Mouse (Mus musculus): ENCODE measurements around the gene Hoxa7. TPM values are rescaled to one million over a fixed set of nuclear protein-coding genes. Genes with fewer than 3 reads are reported as not detected.
A peak's percentile ranks its signal among the peaks of the same experiment; 100 is the strongest.

Hoxa7 gene
- polyA plus RNA-seq, 2 experiments = 10.1 to 15.8 TPM

DNA sequence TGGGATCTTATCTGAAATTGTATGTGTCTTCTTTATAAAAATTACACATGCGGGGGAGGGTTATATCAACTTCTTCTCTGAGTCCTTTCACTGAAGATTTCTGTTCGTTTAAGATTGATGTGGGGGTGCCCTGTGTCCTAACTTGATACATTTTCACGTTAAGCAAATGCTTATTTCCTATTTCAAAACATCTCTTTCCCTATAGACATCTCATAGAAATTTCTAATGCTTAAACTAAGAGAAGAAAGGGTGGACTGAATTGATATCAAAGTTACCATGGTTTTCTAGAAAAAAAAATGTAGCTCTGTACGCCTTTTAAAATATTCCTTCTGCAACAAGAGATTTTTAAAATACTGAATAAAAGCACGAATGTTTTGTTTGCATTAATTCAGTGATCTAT lies 45.6 kb upstream of the Hoxa7 start:
- TF ChIP-seq POLR2A (IDR thresholded peaks at IDR 0.05; ENCODE audit: borderline replicate concordance, extremely low read depth, insufficient read depth, insufficient read length) = no peak
- Histone ChIP-seq H3K36me3 (ENCODE audit: control insufficient read depth, insufficient read depth, low read length) (no peaks in the 10 kb centered on the region), H3K4me3 (replicated peaks; ENCODE audit: low read length) (peak overlapping the region; percentile 76; the same call in 1 of the 2 replicates), H3K27ac (replicated peaks; ENCODE audit: low read depth, low read length) (no peak overlapping the region), H3K9me3 (ENCODE audit: control insufficient read depth, low read length) (no peaks in the 10 kb centered on the region), H3K9ac (ENCODE audit: low read depth, low read length, severe bottlenecking) (no peak overlapping the region), H3K27me3 (ENCODE audit: control insufficient read depth, insufficient read depth, low read length) (peaks cover 39% of the 10 kb centered on the region), H3K4me2 (replicated peaks; ENCODE audit: low read depth, low read length, severe bottlenecking) (peak overlapping the region; percentile 96; the same call in 1 of the 2 replicates), H3K4me1 (ENCODE audit: control insufficient read depth, insufficient read depth, low read length) (peaks cover 16% of the 10 kb centered on the region)
- ATAC-seq (ENCODE audit: low FRiP score, low read depth) = no peak
- peak; percentile 10 for DNase-seq (ENCODE audit: low spot score)
- WGBS = 31% methylated on average over 5 of the region's 5 CpGs

DNA sequence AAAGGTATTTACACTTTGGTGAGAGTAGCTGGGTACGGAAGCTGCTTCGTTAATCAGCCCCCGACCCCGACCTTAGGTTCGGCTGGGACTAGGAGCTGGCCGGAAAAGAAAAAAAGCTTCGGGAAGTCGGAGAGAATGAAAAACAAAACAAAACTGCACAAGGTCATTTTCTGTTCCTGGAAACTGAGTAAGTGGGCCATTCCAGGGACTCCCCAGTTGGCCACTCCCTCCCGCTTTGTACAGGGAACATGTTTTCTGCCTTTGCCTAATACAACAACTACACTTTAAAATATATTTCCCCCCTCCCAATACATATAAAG lies 45.0 kb upstream of the Hoxa7 start:
- Histone ChIP-seq H3K9ac (ENCODE audit: low read depth, low read length, severe bottlenecking) (peak overlapping the region; percentile 99), H3K9me3 (ENCODE audit: control insufficient read depth, low read length) (no peaks in the 10 kb centered on the region), H3K27ac (replicated peaks; ENCODE audit: low read depth, low read length) (peak overlapping the region; percentile 95), H3K4me3 (replicated peaks; ENCODE audit: low read length) (peak overlapping the region; percentile 76), H3K4me1 (ENCODE audit: control insufficient read depth, insufficient read depth, low read length) (peaks cover 16% of the 10 kb centered on the region), H3K27me3 (ENCODE audit: control insufficient read depth, insufficient read depth, low read length) (peaks cover 40% of the 10 kb centered on the region), H3K4me2 (replicated peaks; ENCODE audit: low read depth, low read length, severe bottlenecking) (peak overlapping the region; percentile 96), H3K36me3 (ENCODE audit: control insufficient read depth, insufficient read depth, low read length) (no peaks in the 10 kb centered on the region)
- ATAC-seq (ENCODE audit: low FRiP score, low read depth) = no peak
- no peak for DNase-seq (ENCODE audit: low spot score)
- no peak for TF ChIP-seq POLR2A (IDR thresholded peaks at IDR 0.05; ENCODE audit: borderline replicate concordance, extremely low read depth, insufficient read depth, insufficient read length)
- 8% methylated on average over 9 of the region's 9 CpGs for WGBS

DNA sequence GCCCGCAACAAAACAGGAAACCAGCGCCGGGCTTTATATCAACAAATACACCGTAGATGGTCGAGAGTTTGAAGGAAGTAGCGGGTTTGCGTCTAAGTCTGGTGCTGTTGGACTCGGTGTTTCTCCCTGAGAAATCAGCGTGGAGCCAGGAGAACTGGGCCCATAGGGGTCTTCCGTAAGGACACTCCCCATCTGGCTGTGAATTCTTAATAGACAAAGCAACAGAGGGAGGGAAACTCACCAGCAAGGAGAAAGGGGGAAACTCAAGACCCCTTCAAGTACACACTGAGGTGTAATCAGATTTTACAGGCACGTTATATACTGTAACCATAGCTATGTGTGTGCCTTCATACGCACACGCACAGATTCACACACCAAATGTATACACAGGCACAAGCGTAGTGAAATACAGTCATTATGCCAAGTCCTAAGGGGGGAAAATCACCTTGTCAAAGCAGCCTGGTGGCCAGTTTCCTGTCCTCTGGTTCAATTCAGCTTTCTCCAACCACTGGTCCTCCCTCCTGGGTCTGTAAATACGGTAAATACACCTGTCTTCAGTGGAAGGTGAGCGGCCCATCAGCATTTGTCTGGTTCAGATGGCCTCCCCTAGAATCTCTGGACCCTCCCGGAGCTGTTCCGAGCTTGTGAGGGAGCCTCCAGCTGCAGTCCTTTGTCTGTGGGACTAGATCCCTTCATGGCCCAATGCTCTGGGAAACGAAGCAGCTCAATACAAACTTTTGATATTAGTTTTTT lies 44.4 kb upstream of the Hoxa7 start:
- 2% methylated on average over 19 of the region's 19 CpGs for WGBS
- Histone ChIP-seq H3K27me3 (ENCODE audit: control insufficient read depth, insufficient read depth, low read length) (peaks cover 40% of the 10 kb centered on the region), H3K36me3 (ENCODE audit: control insufficient read depth, insufficient read depth, low read length) (no peaks in the 10 kb centered on the region), H3K9me3 (ENCODE audit: control insufficient read depth, low read length) (no peaks in the 10 kb centered on the region), H3K4me3 (replicated peaks; ENCODE audit: low read length) (peak overlapping the region; percentile 76), H3K4me2 (replicated peaks; ENCODE audit: low read depth, low read length, severe bottlenecking) (peak overlapping the region; percentile 96), H3K4me1 (ENCODE audit: control insufficient read depth, insufficient read depth, low read length) (peaks cover 16% of the 10 kb centered on the region), H3K27ac (replicated peaks; ENCODE audit: low read depth, low read length) (peak overlapping the region; percentile 95), H3K9ac (ENCODE audit: low read depth, low read length, severe bottlenecking) (peak overlapping the region; percentile 99)
- ATAC-seq (ENCODE audit: low FRiP score, low read depth) (peak; percentile 31; the same call in 1 of the 2 replicates), DNase-seq (ENCODE audit: low spot score) (peak; percentile 13)
- no peak for TF ChIP-seq POLR2A (IDR thresholded peaks at IDR 0.05; ENCODE audit: borderline replicate concordance, extremely low read depth, insufficient read depth, insufficient read length)

DNA sequence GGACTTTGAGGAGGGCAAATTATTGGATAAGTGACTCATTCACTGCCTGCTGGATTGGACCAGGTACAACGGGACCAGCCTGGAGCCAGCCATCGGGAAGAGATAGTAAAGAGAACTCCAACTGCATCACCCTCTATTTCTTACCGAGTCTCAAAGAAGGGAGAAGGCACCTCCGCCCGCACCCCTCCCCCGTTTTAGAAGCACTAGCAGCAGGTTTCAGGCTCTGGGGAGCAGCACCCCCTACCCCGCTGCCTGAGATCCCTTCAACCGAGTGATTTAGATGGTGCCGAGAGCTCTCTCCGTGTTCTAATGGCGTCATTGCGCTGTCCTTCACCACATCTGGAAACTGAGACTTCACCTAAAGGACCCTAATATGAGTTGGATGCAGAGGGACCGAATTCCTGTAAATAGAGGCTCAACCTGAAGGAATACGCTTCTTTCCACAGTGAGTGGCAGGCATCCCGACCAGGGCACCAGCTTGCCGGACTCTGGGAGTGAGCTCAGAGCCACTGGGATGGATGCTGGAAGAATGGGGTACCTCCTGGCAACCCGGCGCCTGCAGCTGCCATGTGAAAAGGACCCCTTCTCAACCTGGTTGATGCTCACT lies 43.8 kb upstream of the Hoxa7 start:
- peaks cover 35% of the 10 kb centered on the region for H3K27me3 ChIP-seq (ENCODE audit: control insufficient read depth, insufficient read depth, low read length)
- H3K4me3 ChIP-seq (replicated peaks; ENCODE audit: low read length) = peak overlapping the region; percentile 76
- ATAC-seq (ENCODE audit: low FRiP score, low read depth) (no peak), DNase-seq (ENCODE audit: low spot score) (no peak)
- peak overlapping the region; percentile 99 for H3K9ac ChIP-seq (ENCODE audit: low read depth, low read length, severe bottlenecking)
- peak overlapping the region; percentile 96 for H3K4me2 ChIP-seq (replicated peaks; ENCODE audit: low read depth, low read length, severe bottlenecking)
- peaks cover 11% of the 10 kb centered on the region for H3K4me1 ChIP-seq (ENCODE audit: control insufficient read depth, insufficient read depth, low read length)
- no peak for TF ChIP-seq POLR2A (IDR thresholded peaks at IDR 0.05; ENCODE audit: borderline replicate concordance, extremely low read depth, insufficient read depth, insufficient read length)
- H3K9me3 ChIP-seq (ENCODE audit: control insufficient read depth, low read length) = no peaks in the 10 kb centered on the region
- WGBS = 2% methylated on average over 18 of the region's 18 CpGs
- no peaks in the 10 kb centered on the region for H3K36me3 ChIP-seq (ENCODE audit: control insufficient read depth, insufficient read depth, low read length)
- H3K27ac ChIP-seq (replicated peaks; ENCODE audit: low read depth, low read length) = peak overlapping the region; percentile 95

DNA sequence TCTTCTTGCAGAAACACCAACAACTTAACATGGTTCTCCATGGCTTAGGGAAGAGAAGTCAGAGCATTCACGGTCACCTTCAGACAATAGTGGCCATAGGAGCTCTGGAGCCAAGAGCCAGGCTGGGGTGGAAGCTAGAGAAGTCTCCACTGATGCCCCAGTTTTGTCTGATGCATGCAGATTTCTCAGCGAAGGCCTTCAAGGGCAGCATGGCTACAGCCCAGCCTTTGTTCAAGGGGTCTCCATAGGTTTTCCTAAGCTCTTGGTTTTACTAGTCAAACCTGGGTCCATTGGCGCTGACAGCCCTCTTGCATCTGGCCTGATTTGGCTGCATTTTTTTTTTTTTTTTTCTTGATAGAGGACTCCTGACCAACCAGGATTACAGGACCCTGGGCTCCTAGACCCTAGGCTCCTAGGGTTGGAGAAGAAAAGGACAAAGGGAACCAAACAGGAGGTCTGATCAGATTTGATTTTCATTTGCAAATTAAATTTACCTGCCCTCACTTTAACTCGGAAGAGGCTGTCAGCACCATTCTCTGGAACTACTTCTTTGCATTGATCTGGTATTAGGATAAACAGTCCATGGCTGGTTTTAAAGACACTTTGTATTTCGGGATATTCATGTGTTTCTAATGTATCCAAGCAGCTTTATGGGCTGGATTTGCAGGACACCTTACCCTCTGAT lies 42.6 kb upstream of the Hoxa7 start:
- peaks cover 10% of the 10 kb centered on the region; the same call in 1 of the 2 replicates for H3K4me1 ChIP-seq (ENCODE audit: control insufficient read depth, insufficient read depth, low read length)
- H3K9me3 ChIP-seq (ENCODE audit: control insufficient read depth, low read length) = no peaks in the 10 kb centered on the region
- H3K27me3 ChIP-seq (ENCODE audit: control insufficient read depth, insufficient read depth, low read length) = peaks cover 27% of the 10 kb centered on the region
- ATAC-seq (ENCODE audit: low FRiP score, low read depth) (no peak), DNase-seq (ENCODE audit: low spot score) (peak; percentile 6)
- TF ChIP-seq POLR2A (IDR thresholded peaks at IDR 0.05; ENCODE audit: borderline replicate concordance, extremely low read depth, insufficient read depth, insufficient read length) = no peak
- H3K9ac ChIP-seq (ENCODE audit: low read depth, low read length, severe bottlenecking) = peak overlapping the region; percentile 99
- H3K36me3 ChIP-seq (ENCODE audit: control insufficient read depth, insufficient read depth, low read length) = no peaks in the 10 kb centered on the region
- 11% methylated on average over 5 of the region's 5 CpGs for WGBS
- H3K27ac ChIP-seq (replicated peaks; ENCODE audit: low read depth, low read length) = peak overlapping the region; percentile 95
- H3K4me2 ChIP-seq (replicated peaks; ENCODE audit: low read depth, low read length, severe bottlenecking) = peak overlapping the region; percentile 96
- H3K4me3 ChIP-seq (replicated peaks; ENCODE audit: low read length) = peak overlapping the region; percentile 76
